Mouse (Mus musculus) brown adipose tissue, adult 24 weeks (tissue): ENCODE data around the gene Prkaca. TPM values are rescaled to one million over a fixed set of nuclear protein-coding genes. Genes with fewer than 3 reads are reported as not detected.
A peak's percentile ranks its signal among the peaks of the same experiment; 100 is the strongest.
"Not testable (repeated sequence)": the region's sequence is repeated elsewhere in the genome, so short reads cannot be mapped to it uniquely, and the experiment has no call there.

Experiments
- H3K27ac ChIP-seq: fragments of 200-500 bp; replicated peaks from 2 replicates; pipeline ENCODE4 v1.5.1; 2012; ENCODE audit warnings: low read depth, mild to moderate bottlenecking, low read length
- H3K4me1 ChIP-seq: fragments of 200-500 bp; 2 replicates; pipeline ENCODE4 v1.6.1; 2012; ENCODE audit warnings: low read length, mixed read lengths; ENCODE audit not compliant: control insufficient read depth, insufficient read depth, insufficient read length
- H3K4me3 ChIP-seq: fragments of 200-500 bp; 2 replicates; pipeline ENCODE4 v1.5.1; 2012; ENCODE audit warnings: low read depth, mild to moderate bottlenecking, low read length, moderate library complexity; ENCODE audit not compliant: insufficient read depth
- polyA plus RNA-seq: library from polyadenylated mRNA; stranded (reverse); fragments of >200 nt; gene quantifications from 2 replicates; pipeline ENCODE4 v1.2.4, GENCODE M21; 2012; ENCODE audit not compliant: missing spikeins, insufficient read depth, insufficient read length

Gene Prkaca
- polyA plus RNA-seq, 1 experiment = 332 TPM

GRCm38 (mm10) chr8:84004533-84005201 lies 31.9 kb downstream of the Prkaca start:
- Histone ChIP-seq H3K27ac (peak overlapping the region; percentile 83), H3K4me3 (peak overlapping the region; percentile 75), H3K4me1 (no peaks in the 10 kb centered on the region; the same call in 1 of the 2 replicates)

- not testable (repeated sequence) for H3K4me3 ChIP-seq, H3K27ac ChIP-seq, H3K4me1 ChIP-seq
Observed at GRCm38 (mm10) chr8:84005502-84005901, 32.7 kb downstream of the Prkaca start.

GRCm38 (mm10) chr8:84008362-84008761 lies 35.6 kb downstream of the Prkaca start:
- H3K27ac ChIP-seq = no peak overlapping the region
- H3K4me1 ChIP-seq = peaks cover 13% of the 10 kb centered on the region
- H3K4me3 ChIP-seq = no peak overlapping the region

GRCm38 (mm10) chr8:84009876-84010275 lies 37.1 kb downstream of the Prkaca start:
- H3K27ac ChIP-seq = no peak overlapping the region
- H3K4me3 ChIP-seq = no peak overlapping the region
- H3K4me1 ChIP-seq = peaks cover 13% of the 10 kb centered on the region

- Histone ChIP-seq H3K4me1 (peaks cover 13% of the 10 kb centered on the region), H3K4me3 (peak overlapping the region; percentile 61), H3K27ac (no peak overlapping the region)
Observed at GRCm38 (mm10) chr8:84010625-84011611, 38.1 kb downstream of the Prkaca start.

- Histone ChIP-seq H3K27ac (no peak within 1 kb of the TSS), H3K4me3 (peak within 1 kb of the TSS; percentile 61)
Observed at GRCm38 (mm10) chr8:84011705-84012498, 39.1 kb downstream of the Prkaca start, which contains the start of gene 2210011C24Rik. 2210011C24Rik (minus strand) TSS chr8:84012171.

GRCm38 (mm10) chr8:84012499-84013165 lies 39.8 kb downstream of the Prkaca start:
- peaks cover 13% of the 10 kb centered on the region for H3K4me1 ChIP-seq
- no peak overlapping the region; the same call in 1 of the 2 replicates for H3K4me3 ChIP-seq
- no peak overlapping the region for H3K27ac ChIP-seq

More at GRCm38 (mm10) chr8:84011705-84012498, 39.1 kb downstream of the Prkaca start, which contains the start of gene 2210011C24Rik:
- H3K4me1 ChIP-seq = peaks cover 13% of the 10 kb centered on the region

GRCm38 (mm10) chr8:84015833-84016232 lies 43.0 kb downstream of the Prkaca start:
- H3K4me3 ChIP-seq = no peak overlapping the region
- peaks cover 7% of the 10 kb centered on the region; the same call in 1 of the 2 replicates for H3K4me1 ChIP-seq
- H3K27ac ChIP-seq = no peak overlapping the region

- Histone ChIP-seq H3K4me1 (peaks cover 4% of the 10 kb centered on the region; the same call in 1 of the 2 replicates), H3K4me3 (no peak overlapping the region), H3K27ac (no peak overlapping the region)
Observed at GRCm38 (mm10) chr8:84019738-84020137, 46.9 kb downstream of the Prkaca start.

GRCm38 (mm10) chr8:84021096-84021495 lies 48.3 kb downstream of the Prkaca start, which contains the start of gene Palm3:
Palm3 (plus strand) TSS chr8:84021471.
- Histone ChIP-seq H3K27ac (no peak within 1 kb of the TSS), H3K4me1 (peaks cover 4% of the 10 kb centered on the region; the same call in 1 of the 2 replicates), H3K4me3 (no peak within 1 kb of the TSS)

GRCm38 (mm10) chr8:84021569-84021968 lies 48.8 kb downstream of the Prkaca start:
- no peak overlapping the region for H3K27ac ChIP-seq
- H3K4me3 ChIP-seq = no peak overlapping the region

GRCm38 (mm10) chr8:84023085-84023484 lies 50.3 kb downstream of the Prkaca start:
- Histone ChIP-seq H3K4me1 (peaks cover 4% of the 10 kb centered on the region; the same call in 1 of the 2 replicates), H3K27ac (no peak overlapping the region), H3K4me3 (no peak overlapping the region)

More at GRCm38 (mm10) chr8:84021569-84021968, 48.8 kb downstream of the Prkaca start:
- peaks cover 4% of the 10 kb centered on the region; the same call in 1 of the 2 replicates for H3K4me1 ChIP-seq

GRCm38 (mm10) chr8:84023631-84024030 lies 50.8 kb downstream of the Prkaca start:
- Histone ChIP-seq H3K27ac (no peak overlapping the region), H3K4me3 (no peak overlapping the region), H3K4me1 (peaks cover 4% of the 10 kb centered on the region; the same call in 1 of the 2 replicates)

GRCm38 (mm10) chr8:84024171-84024570 lies 51.4 kb downstream of the Prkaca start:
- Histone ChIP-seq H3K27ac (no peak overlapping the region), H3K4me3 (no peak overlapping the region), H3K4me1 (peaks cover 4% of the 10 kb centered on the region; the same call in 1 of the 2 replicates)
